38 mouse cellular contexts compared by ENCODE assay signal in genomic region chr19:4450666-4451065, GRCm38 (mm10). TPM values are rescaled to one million over a fixed set of nuclear protein-coding genes. Genes with fewer than 3 reads are reported as not detected.
"Had no signal": no experiment of that assay in that cellular context is flagged by ENCODE, and none has a peak within 500 bp of the region (broad histone marks: within the 10 kb centered on the region; RNA-seq: fewer than 3 reads in every experiment).

No protein-coding gene starts in this region.

- H3K9me3 ChIP-seq: heart, embryonic 10.5 days; heart, embryonic 12.5 days; heart, embryonic 13.5 days; heart, embryonic 15.5 days; hindbrain, embryonic 10.5 days; hindbrain, embryonic 13.5 days; hindbrain, embryonic 15.5 days; kidney, embryonic 15.5 days had no signal

- H3K4me1 ChIP-seq: heart, embryonic 12.5 days; hindbrain, embryonic 15.5 days had no signal

- H3K4me2 ChIP-seq: heart, embryonic 11.5 days; heart, embryonic 12.5 days; heart, embryonic 13.5 days; heart, embryonic 15.5 days; hindbrain, embryonic 13.5 days; hindbrain, embryonic 14.5 days; hindbrain, embryonic 15.5 days; kidney, embryonic 15.5 days had no signal

- H3K9ac ChIP-seq: heart, embryonic 12.5 days; heart, embryonic 13.5 days; heart, embryonic 15.5 days; hindbrain, embryonic 13.5 days; hindbrain, embryonic 14.5 days; hindbrain, embryonic 15.5 days; kidney, embryonic 15.5 days had no signal

- H3K4me3 ChIP-seq: heart, adult 2 months; heart, embryonic 10.5 days; heart, embryonic 12.5 days; heart, embryonic 13.5 days; heart, embryonic 15.5 days; hindbrain, embryonic 10.5 days; hindbrain, embryonic 13.5 days; hindbrain, embryonic 15.5 days; kidney, embryonic 15.5 days; layer of hippocampus, adult 2 months; left cerebral cortex, adult 2 months had no signal

- ATAC-seq: hindbrain, embryonic 16.5 days; hindbrain, postnatal 0 days; inflammation-experienced regulatory T-cells, adult 6 months had no signal

- H3K27ac ChIP-seq: heart, adult 2 months; heart, embryonic 10.5 days; heart, embryonic 13.5 days; heart, embryonic 15.5 days; hindbrain, embryonic 10.5 days; hindbrain, embryonic 13.5 days; hindbrain, embryonic 14.5 days; hindbrain, embryonic 15.5 days; hindbrain, postnatal 0 days; kidney, embryonic 15.5 days; kidney, postnatal 0 days; layer of hippocampus, adult 2 months; left cerebral cortex, adult 2 months had no signal

- H3K27me3 ChIP-seq: heart, embryonic 15.5 days; hindbrain, embryonic 13.5 days; hindbrain, embryonic 15.5 days; kidney, embryonic 15.5 days had no signal

- H3K36me3 ChIP-seq: heart, embryonic 10.5 days; heart, embryonic 13.5 days; heart, embryonic 15.5 days; hindbrain, embryonic 10.5 days; hindbrain, embryonic 13.5 days; hindbrain, embryonic 15.5 days; kidney, embryonic 15.5 days had no signal

- DNase-seq: heart, adult 18-20 months; heart, adult 2 months; heart, postnatal 10 days; heart, postnatal 14 days; heart, postnatal 36 days; heart, postnatal 4 days; kidney, adult 11 months; kidney, adult 18-20 months; kidney, adult 2 months; kidney, adult 8-10 months; kidney, adult 9 months; kidney, postnatal 10 days; kidney, postnatal 14 days; kidney, postnatal 25 days; kidney, postnatal 36 days; kidney, postnatal 4 days; layer of hippocampus, adult 9-11 months; layer of hippocampus, postnatal 36 days had no signal

RNA-seq across cellular contexts. Expression of gene 2010003K11Rik, which starts 47.7 kb away (rescaled TPM):
- polyA plus RNA-seq: heart, embryonic 10.5 days; heart, embryonic 11.5 days; heart, embryonic 12.5 days; heart, embryonic 13.5 days; heart, embryonic 14.5 days; heart, embryonic 15.5 days; heart, postnatal 0 days; hindbrain, embryonic 11.5 days; hindbrain, embryonic 13.5 days; hindbrain, embryonic 14.5 days; hindbrain, embryonic 15.5 days; hindbrain, embryonic 16.5 days; inflammation-experienced regulatory T-cells, adult 6 months; kidney, embryonic 14.5 days; kidney, embryonic 15.5 days had no signal
